Mouse (Mus musculus): ENCODE measurements around the gene Shd.

Shd gene

DNA sequence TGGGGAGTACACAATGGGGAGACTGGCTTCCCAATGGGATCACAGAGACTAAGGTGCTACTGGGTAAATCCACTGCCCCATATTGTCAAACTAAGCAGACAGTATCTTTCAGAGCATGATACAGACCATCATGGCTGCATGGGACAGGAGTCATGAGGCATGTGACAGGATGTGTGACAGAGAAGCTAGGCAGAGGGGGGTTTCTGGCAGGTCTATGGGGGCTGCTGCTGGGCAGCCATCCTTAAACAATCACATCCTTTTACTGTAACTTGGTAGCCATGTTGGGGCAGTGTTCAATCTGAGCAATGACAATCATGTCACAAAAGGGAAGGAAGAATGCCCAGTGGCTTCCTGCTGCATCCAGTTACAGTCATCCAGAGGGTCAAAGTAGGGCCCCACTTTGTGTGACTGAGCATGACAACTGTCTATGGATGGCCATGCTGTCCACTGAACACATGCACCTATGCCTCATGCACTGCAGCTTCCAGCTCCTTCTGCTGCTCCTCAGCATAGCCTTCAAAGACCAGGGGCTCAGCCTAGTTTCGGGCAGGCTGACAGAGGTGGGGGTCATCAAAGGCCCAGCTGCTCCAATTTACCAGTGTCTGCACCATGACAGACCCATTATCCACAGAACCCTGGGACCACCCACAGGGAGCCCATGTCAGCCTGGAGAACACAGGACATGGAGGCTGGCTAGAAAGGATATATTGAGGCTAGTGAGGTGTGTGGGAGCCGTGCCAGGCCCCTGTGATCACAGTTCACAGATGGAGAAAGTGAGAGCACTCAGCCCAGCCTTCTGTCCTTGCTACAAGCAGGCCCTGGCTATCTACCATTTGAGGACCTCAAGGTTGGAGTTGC is 52.1 kb downstream of the Shd start:
- 0 out of 2 replicates have a peak, but pooled peaks have one; percentile 16 for ATAC-seq (ENCODE audit: insufficient number of reproducible peaks, low FRiP score, low TSS enrichment)

DNA sequence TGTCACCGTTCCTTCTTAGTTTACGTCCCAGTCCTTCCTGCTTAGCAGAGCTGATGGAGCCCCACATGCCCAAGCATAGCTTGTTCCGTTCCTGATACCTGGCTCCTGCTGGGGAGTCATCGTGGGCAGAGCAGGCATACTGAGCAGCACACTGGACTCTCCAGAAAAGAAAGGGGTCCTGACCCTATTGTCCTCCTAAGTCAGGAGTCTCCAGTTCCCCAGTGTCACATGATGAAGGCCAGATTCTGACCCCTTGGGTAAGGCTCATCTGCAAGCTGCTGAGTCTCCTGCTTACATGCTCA is 52.7 kb downstream of the Shd start:
- ATAC-seq (ENCODE audit: insufficient number of reproducible peaks, low FRiP score, low TSS enrichment), result no peak

GRCm38 (mm10) chr17:56023386-56023785 is 53.1 kb downstream of the Shd start:
- no peak for ATAC-seq (ENCODE audit: insufficient number of reproducible peaks, low FRiP score, low TSS enrichment)

- ATAC-seq (ENCODE audit: insufficient number of reproducible peaks, low FRiP score, low TSS enrichment), result no peak
Measured at GRCm38 (mm10) chr17:56024476-56024875, 54.2 kb downstream of the Shd start.

- ATAC-seq (ENCODE audit: insufficient number of reproducible peaks, low FRiP score, low TSS enrichment), result no peak
Measured at GRCm38 (mm10) chr17:56024931-56025330, 54.7 kb downstream of the Shd start.

All from cerebellum, adult (tissue).